Mouse (Mus musculus): ENCODE measurements around the gene Grk2. TPM values are rescaled to one million over a fixed set of nuclear protein-coding genes. Genes with fewer than 3 reads are reported as not detected.

Grk2 gene
- polyA plus RNA-seq (2012; rRNA removed), result 220 and 239 TPM in 2 replicates

- peak within 1 kb of the TSS; percentile 85 for H3K27ac ChIP-seq (ENCODE audit: insufficient read depth, low read length)
- TF ChIP-seq POLR2A (IDR thresholded peaks at IDR 0.05; ENCODE audit: extremely low read depth, insufficient read depth, low read length) (no peak), CTCF (IDR thresholded peaks at IDR 0.05; ENCODE audit: extremely low read depth, insufficient read depth, low read length) (peak; percentile 40; the same call in 1 of the 2 replicates)
- peak within 1 kb of the TSS; percentile 95 for H3K4me3 ChIP-seq (ENCODE audit: insufficient read depth, low read length)
- peaks cover 17% of the 10 kb centered on the region for H3K4me1 ChIP-seq (ENCODE audit: control insufficient read depth, insufficient read depth, low read length)
Observed at GRCm38 (mm10) chr19:4306190-4306577, at the start of gene Grk2. Gene Grk2 (minus strand): TSS chr19:4306222.

- Histone ChIP-seq H3K4me1 (ENCODE audit: control insufficient read depth, insufficient read depth, low read length) (no peaks in the 10 kb centered on the region), H3K27ac (ENCODE audit: insufficient read depth, low read length) (no peak overlapping the region), H3K4me3 (ENCODE audit: insufficient read depth, low read length) (no peak overlapping the region)
- TF ChIP-seq POLR2A (IDR thresholded peaks at IDR 0.05; ENCODE audit: extremely low read depth, insufficient read depth, low read length) (no peak), CTCF (IDR thresholded peaks at IDR 0.05; ENCODE audit: extremely low read depth, insufficient read depth, low read length) (no peak)
Observed at GRCm38 (mm10) chr19:4349455-4349854, 43.4 kb upstream of the Grk2 start.

DNA sequence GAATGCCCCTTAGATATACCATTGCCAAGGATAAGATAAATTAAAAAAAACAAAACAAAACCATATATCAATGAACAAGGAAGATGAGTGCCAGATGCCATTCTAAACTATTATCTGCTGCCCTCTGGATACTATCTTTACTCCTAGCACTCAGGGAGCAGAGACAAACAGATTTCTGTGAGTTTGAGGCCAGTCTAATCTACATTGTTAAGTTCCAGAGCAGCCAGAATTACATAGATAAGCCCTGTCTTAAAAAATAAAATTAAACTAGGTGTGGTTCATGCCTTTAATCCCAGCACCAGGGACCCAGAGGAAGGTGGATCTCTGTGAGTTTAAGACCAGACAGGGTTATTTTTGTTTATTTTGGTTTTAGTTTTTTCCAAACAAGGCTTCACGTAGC, 40.5 kb upstream of the Grk2 start:
- TF ChIP-seq POLR2A (IDR thresholded peaks at IDR 0.05; ENCODE audit: extremely low read depth, insufficient read depth, low read length) (no peak), CTCF (IDR thresholded peaks at IDR 0.05; ENCODE audit: extremely low read depth, insufficient read depth, low read length) (no peak)
- Histone ChIP-seq H3K4me3 (ENCODE audit: insufficient read depth, low read length) (no peak overlapping the region), H3K4me1 (ENCODE audit: control insufficient read depth, insufficient read depth, low read length) (no peaks in the 10 kb centered on the region), H3K27ac (ENCODE audit: insufficient read depth, low read length) (no peak overlapping the region)

DNA sequence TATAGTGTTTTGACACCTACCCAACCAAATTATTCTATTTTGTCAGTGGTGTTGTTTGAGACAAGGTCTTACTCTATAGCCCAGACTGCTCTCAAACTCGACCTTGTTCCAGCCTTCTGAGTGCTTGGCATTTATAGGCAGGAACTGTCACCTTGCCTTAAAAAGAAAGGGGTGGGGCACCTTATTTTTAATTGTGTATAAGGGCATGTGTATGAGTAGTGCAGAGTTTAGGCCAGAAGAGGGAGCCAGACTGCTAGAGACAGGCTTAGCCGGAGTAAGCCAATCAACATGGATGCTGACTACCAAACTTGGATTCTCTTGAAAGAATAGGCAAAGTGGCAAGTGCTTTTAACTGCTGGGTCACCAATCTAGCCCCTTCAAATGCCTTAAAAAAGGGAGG, 32.1 kb upstream of the Grk2 start:
- TF ChIP-seq POLR2A (IDR thresholded peaks at IDR 0.05; ENCODE audit: extremely low read depth, insufficient read depth, low read length) (no peak), CTCF (IDR thresholded peaks at IDR 0.05; ENCODE audit: extremely low read depth, insufficient read depth, low read length) (peak; percentile 65)
- no peak overlapping the region for H3K4me3 ChIP-seq (ENCODE audit: insufficient read depth, low read length)
- H3K27ac ChIP-seq (ENCODE audit: insufficient read depth, low read length), result no peak overlapping the region
- 0 out of 2 replicates have a peak, but pooled peaks cover 4% of the 10 kb centered on the region for H3K4me1 ChIP-seq (ENCODE audit: control insufficient read depth, insufficient read depth, low read length)

DNA sequence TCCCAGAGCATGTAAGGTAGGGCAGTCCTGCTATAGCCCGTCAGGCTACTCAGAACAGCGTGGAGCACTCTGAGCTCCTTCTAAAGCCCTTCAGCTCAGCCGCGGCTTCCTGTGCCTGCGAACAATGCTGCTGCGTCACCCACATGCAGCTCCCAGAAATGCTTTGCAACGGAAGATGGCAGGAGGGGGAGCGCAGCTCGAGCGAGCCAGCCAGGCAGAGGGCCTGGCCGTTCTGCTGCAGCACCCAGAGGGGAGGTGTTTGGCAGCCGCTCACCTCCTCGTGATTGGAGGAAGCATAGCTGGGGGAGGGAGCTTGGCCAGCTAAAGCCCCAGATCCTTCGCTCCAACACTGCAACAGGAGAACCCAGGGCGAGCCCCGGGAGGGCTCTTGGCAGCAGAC, 27.8 kb upstream of the Grk2 start:
- peak overlapping the region; percentile 83 for H3K27ac ChIP-seq (ENCODE audit: insufficient read depth, low read length)
- peak overlapping the region; percentile 67 for H3K4me3 ChIP-seq (ENCODE audit: insufficient read depth, low read length)
- TF ChIP-seq POLR2A (IDR thresholded peaks at IDR 0.05; ENCODE audit: extremely low read depth, insufficient read depth, low read length) (peak; percentile 91), CTCF (IDR thresholded peaks at IDR 0.05; ENCODE audit: extremely low read depth, insufficient read depth, low read length) (no peak)
- H3K4me1 ChIP-seq (ENCODE audit: control insufficient read depth, insufficient read depth, low read length), result peaks cover 8% of the 10 kb centered on the region; the same call in 1 of the 2 replicates

- Histone ChIP-seq H3K4me3 (ENCODE audit: insufficient read depth, low read length) (peak overlapping the region; percentile 67), H3K27ac (ENCODE audit: insufficient read depth, low read length) (peak overlapping the region; percentile 83), H3K4me1 (ENCODE audit: control insufficient read depth, insufficient read depth, low read length) (peaks cover 8% of the 10 kb centered on the region; the same call in 1 of the 2 replicates)
- TF ChIP-seq CTCF (IDR thresholded peaks at IDR 0.05; ENCODE audit: extremely low read depth, insufficient read depth, low read length) (no peak), POLR2A (IDR thresholded peaks at IDR 0.05; ENCODE audit: extremely low read depth, insufficient read depth, low read length) (no peak)
Observed at GRCm38 (mm10) chr19:4333100-4333775, 27.2 kb upstream of the Grk2 start.

DNA sequence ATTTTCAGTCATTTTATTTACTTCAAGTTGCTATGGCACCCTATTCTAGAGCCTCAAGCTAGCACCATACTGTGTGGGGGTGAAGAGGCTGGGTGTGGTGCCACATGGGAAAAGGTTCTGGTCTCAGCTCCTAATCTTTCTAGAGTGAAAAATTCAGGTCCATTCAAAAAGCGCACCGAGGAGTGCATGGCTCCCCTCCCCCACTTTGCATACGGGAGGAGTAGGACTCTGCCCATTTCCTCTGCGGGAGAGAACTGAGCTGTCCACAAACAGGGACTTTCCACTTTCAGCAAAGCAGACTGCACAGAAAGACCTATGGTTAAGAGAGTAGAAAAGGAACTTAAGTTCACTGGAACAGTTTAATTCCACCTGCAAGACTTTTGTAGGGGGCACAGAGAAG, 26.6 kb upstream of the Grk2 start:
- peaks cover 8% of the 10 kb centered on the region; the same call in 1 of the 2 replicates for H3K4me1 ChIP-seq (ENCODE audit: control insufficient read depth, insufficient read depth, low read length)
- peak overlapping the region; percentile 83; the same call in 1 of the 2 replicates for H3K27ac ChIP-seq (ENCODE audit: insufficient read depth, low read length)
- H3K4me3 ChIP-seq (ENCODE audit: insufficient read depth, low read length), result peak overlapping the region; percentile 67
- TF ChIP-seq CTCF (IDR thresholded peaks at IDR 0.05; ENCODE audit: extremely low read depth, insufficient read depth, low read length) (no peak), POLR2A (IDR thresholded peaks at IDR 0.05; ENCODE audit: extremely low read depth, insufficient read depth, low read length) (no peak)

DNA sequence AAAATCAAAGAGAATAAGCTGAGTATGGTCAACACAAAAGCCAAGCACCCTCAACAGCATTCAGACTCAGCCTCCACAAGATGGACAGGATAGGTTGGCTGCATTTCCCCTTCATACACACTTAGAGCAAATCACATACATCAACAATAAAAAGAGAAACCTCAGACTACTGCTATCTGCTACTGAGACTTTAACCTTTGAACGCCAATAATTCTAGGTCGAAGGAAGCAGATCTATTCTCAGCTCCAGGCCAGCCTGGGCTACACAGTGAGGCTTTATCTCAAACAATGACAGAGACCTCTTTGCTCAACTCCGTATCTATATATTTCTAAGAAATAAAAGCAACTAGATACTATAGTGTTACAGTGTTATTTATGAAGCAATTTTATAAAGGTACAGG, 25.3 kb upstream of the Grk2 start:
- TF ChIP-seq POLR2A (IDR thresholded peaks at IDR 0.05; ENCODE audit: extremely low read depth, insufficient read depth, low read length) (no peak), CTCF (IDR thresholded peaks at IDR 0.05; ENCODE audit: extremely low read depth, insufficient read depth, low read length) (no peak)

DNA sequence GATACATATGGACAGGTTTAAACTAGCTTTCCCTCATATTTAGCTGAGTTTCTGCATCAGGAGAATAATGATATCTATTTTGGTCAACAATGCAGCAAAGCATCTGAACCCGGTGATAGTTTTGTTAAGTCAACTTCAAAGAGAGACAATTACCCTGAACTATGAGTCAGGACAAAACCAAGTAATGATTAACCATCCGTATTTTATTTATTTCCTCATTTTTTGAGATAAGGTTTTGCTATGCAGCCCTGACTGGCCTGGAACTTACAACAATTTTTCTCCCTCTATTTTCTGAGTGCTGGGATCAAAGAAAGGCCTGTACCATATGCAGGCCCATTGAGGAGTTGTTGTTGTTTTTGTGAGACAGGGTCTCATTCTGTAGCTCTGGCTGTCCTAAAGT, 24.6 kb upstream of the Grk2 start:
- peaks cover 8% of the 10 kb centered on the region; the same call in 1 of the 2 replicates for H3K4me1 ChIP-seq (ENCODE audit: control insufficient read depth, insufficient read depth, low read length)
- no peak overlapping the region for H3K4me3 ChIP-seq (ENCODE audit: insufficient read depth, low read length)
- no peak overlapping the region for H3K27ac ChIP-seq (ENCODE audit: insufficient read depth, low read length)
- TF ChIP-seq POLR2A (IDR thresholded peaks at IDR 0.05; ENCODE audit: extremely low read depth, insufficient read depth, low read length) (no peak), CTCF (IDR thresholded peaks at IDR 0.05; ENCODE audit: extremely low read depth, insufficient read depth, low read length) (no peak)

More for the DNA sequence above, 25.3 kb upstream of the Grk2 start:
- no peak overlapping the region for H3K27ac ChIP-seq (ENCODE audit: insufficient read depth, low read length)
- H3K4me1 ChIP-seq (ENCODE audit: control insufficient read depth, insufficient read depth, low read length), result peaks cover 8% of the 10 kb centered on the region; the same call in 1 of the 2 replicates
- no peak overlapping the region for H3K4me3 ChIP-seq (ENCODE audit: insufficient read depth, low read length)

GRCm38 (mm10) chr19:4328737-4329304, 22.8 kb upstream of the Grk2 start:
- Histone ChIP-seq H3K4me1 (ENCODE audit: control insufficient read depth, insufficient read depth, low read length) (peaks cover 4% of the 10 kb centered on the region; the same call in 1 of the 2 replicates), H3K27ac (ENCODE audit: insufficient read depth, low read length) (no peak overlapping the region), H3K4me3 (ENCODE audit: insufficient read depth, low read length) (no peak overlapping the region)
- TF ChIP-seq POLR2A (IDR thresholded peaks at IDR 0.05; ENCODE audit: extremely low read depth, insufficient read depth, low read length), result no peak
- no peak for TF ChIP-seq CTCF (IDR thresholded peaks at IDR 0.05; ENCODE audit: extremely low read depth, insufficient read depth, low read length)
